Mouse (Mus musculus) olfactory bulb, adult 2 months (tissue): ENCODE measurements around the gene Pgap3. TPM values are rescaled to one million over a fixed set of nuclear protein-coding genes. Genes with fewer than 3 reads are reported as not detected.

Experiments
- H3K27ac ChIP-seq: fragments of 200-500 bp; 2 replicates; pipeline ENCODE4 v1.5.1; 2012; ENCODE audit warnings: low read depth, low read length; ENCODE audit not compliant: insufficient read depth
- H3K4me1 ChIP-seq: fragments of 200-500 bp; 2 replicates; pipeline ENCODE4 v1.6.1; 2012; ENCODE audit warnings: low read length; ENCODE audit not compliant: control insufficient read depth, insufficient read depth
- H3K4me3 ChIP-seq: fragments of 200-500 bp; 2 replicates; pipeline ENCODE4 v1.5.1; 2012; ENCODE audit warnings: mild to moderate bottlenecking, low read depth, low read length, moderate library complexity; ENCODE audit not compliant: insufficient read depth
- CTCF ChIP-seq: fragments of 200-500 bp; IDR thresholded peaks from 2 replicates; pipeline ENCODE4 v1.5.1; 2012; ENCODE audit warnings: low read depth, mild to moderate bottlenecking, low read length, moderate library complexity; ENCODE audit not compliant: insufficient read depth
- POLR2A ChIP-seq: fragments of 200-500 bp; IDR thresholded peaks from 2 replicates; pipeline ENCODE4 v1.6.1; 2012; ENCODE audit warnings: mild to moderate bottlenecking, low read depth, low read length, moderate library complexity; ENCODE audit not compliant: insufficient read depth
- WGBS: fragments of 180-500 bp; shearing (Covaris S2); methylation state at CpG from one replicate; pipeline ENCODE4 v1.1.7; 2018; 5-methylcytosine and 5-hydroxymethylcytosine counted together
- polyA plus RNA-seq: library from polyadenylated mRNA; stranded (reverse); fragments of >200 nt; gene quantifications from 2 replicates; pipeline ENCODE4 v1.2.4, GENCODE M21; 2012; ENCODE audit warnings: low replicate concordance; ENCODE audit not compliant: missing spikeins, insufficient read depth, insufficient read length

The Pgap3 gene
- polyA plus RNA-seq, 1 experiment, result not detected

DNA sequence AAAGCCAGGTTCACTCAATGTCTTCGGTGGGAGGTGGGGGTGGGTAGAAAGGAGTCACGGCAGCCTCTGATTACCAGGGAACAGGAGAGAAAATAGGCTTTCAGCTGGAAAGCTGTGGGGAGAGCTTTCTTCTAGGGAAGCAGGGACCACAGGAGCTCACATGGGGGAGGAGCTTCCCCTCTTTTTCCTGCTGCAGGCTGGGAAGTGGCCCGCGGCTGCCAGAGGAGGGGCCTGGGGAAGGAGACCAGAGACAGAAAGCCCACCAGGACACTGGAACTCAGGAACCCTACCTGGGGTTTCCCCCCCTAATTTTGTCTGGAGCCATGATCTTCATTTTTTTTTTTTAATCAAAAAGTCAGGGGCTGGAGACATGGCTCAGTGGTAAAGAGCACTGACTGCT lies 59.7 kb downstream of the Pgap3 start:
- TF ChIP-seq CTCF (no peak), POLR2A (no peak)
- Histone ChIP-seq H3K4me1 (peaks cover 11% of the 10 kb centered on the region), H3K27ac (no peak overlapping the region), H3K4me3 (no peak overlapping the region)
- 33% methylated on average over 4 of the region's 4 CpGs for WGBS

DNA sequence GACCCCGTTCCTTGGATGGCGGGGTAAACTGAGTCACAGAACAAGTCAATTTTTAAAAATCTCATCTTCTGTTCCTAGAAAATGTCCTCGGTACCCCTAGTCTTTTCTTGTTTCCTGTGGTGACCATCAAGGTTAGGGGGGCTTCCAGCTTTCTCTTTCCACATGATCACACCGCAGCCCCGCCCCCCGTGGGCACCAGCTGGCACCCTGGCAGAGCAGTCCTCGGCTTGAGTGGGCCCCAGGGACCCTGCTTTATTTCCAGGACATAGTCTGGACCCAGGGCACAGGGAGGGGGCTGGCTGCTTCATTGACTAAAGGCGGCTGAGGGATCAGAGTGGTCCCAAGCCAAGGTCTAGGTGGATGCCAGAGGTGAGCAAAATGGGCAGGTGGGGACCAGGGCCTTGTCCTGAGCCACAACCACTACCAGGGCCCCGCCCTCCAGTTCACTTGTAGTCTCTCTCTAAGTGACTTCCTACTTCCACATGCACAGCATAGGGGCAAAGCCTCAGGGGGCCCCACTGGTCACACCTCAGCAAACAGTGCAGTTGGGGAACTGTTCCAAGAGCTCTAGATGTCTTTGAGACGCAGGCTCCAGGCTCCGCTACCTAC lies 60.5 kb downstream of the Pgap3 start:
- no peak overlapping the region for H3K4me3 ChIP-seq
- no peak overlapping the region for H3K27ac ChIP-seq
- peaks cover 9% of the 10 kb centered on the region for H3K4me1 ChIP-seq
- 36% methylated on average over 11 of the region's 11 CpGs for WGBS
- no peak for TF ChIP-seq CTCF

DNA sequence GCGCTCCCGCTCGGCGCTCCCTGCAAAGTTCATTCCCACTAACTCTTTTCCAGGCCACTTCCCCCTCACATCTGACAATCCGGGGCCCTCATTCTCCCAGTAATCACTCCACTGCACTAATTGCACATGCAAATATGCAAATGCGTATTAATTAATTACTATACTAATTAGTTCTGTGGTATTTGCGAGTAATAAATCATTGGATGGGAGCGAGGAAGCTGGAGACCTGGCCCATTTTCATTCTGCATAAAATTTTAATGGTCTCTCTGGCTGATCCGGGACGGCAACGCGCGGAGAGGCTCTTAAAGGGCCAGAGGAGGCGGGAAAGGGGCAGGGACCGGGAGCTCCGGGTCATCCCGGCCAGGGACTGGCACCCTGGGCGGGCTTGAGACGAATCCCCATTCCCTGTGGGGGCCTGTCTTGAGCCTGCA lies 61.2 kb downstream of the Pgap3 start:
- H3K4me3 ChIP-seq, result peak overlapping the region; percentile 65
- TF ChIP-seq CTCF (no peak), POLR2A (no peak)
- H3K4me1 ChIP-seq, result peaks cover 11% of the 10 kb centered on the region
- H3K27ac ChIP-seq, result no peak overlapping the region
- under 1% methylated on average over 19 of the region's 19 CpGs for WGBS

Other genes starting within 250 kb of the Pgap3 start
- gene Med1, start 207.2 kb downstream of the Pgap3 start, polyA plus RNA-seq, result 130 TPM in 1 of 2 replicates, not detected in the other
- gene Cdk12, start 197.4 kb downstream of the Pgap3 start, polyA plus RNA-seq, result not detected in 2 replicates
- not detected in 2 replicates for gene Neurod2, start 70.8 kb downstream of the Pgap3 start, polyA plus RNA-seq
- gene Ppp1r1b, start 52.1 kb downstream of the Pgap3 start, polyA plus RNA-seq, result not detected in 2 replicates
- not detected in 2 replicates for gene Stard3, start 42.1 kb downstream of the Pgap3 start, polyA plus RNA-seq
- gene Tcap, start 16.7 kb downstream of the Pgap3 start, polyA plus RNA-seq, result not detected in 2 replicates
- not detected in 2 replicates for gene Pnmt, start 14.0 kb downstream of the Pgap3 start, polyA plus RNA-seq
- gene Erbb2, start 12.0 kb upstream of the Pgap3 start, polyA plus RNA-seq, result not detected in 2 replicates
- gene Mien1, start 38.5 kb upstream of the Pgap3 start, polyA plus RNA-seq, result not detected in 2 replicates
- gene Grb7, start 45.9 kb upstream of the Pgap3 start, polyA plus RNA-seq, result not detected in 2 replicates
- gene Ikzf3, start 145.5 kb upstream of the Pgap3 start, polyA plus RNA-seq, result 249 TPM in 1 of 2 replicates, not detected in the other
- not detected in 2 replicates for gene Zpbp2, start 150.6 kb upstream of the Pgap3 start, polyA plus RNA-seq
- not detected in 2 replicates for gene Ormdl3, start 186.9 kb upstream of the Pgap3 start, polyA plus RNA-seq
- gene Lrrc3c, start 197.8 kb upstream of the Pgap3 start, polyA plus RNA-seq, result not detected in 2 replicates
- gene Gm12355, start 225.2 kb upstream of the Pgap3 start, polyA plus RNA-seq, result not detected in 2 replicates
- gene Gsdma3, start 225.9 kb upstream of the Pgap3 start, polyA plus RNA-seq, result not detected in 2 replicates
- not detected in 2 replicates for gene Gsdma2, start 246.3 kb upstream of the Pgap3 start, polyA plus RNA-seq